Mouse (Mus musculus): ENCODE results near the gene Rbm14.

DNA sequence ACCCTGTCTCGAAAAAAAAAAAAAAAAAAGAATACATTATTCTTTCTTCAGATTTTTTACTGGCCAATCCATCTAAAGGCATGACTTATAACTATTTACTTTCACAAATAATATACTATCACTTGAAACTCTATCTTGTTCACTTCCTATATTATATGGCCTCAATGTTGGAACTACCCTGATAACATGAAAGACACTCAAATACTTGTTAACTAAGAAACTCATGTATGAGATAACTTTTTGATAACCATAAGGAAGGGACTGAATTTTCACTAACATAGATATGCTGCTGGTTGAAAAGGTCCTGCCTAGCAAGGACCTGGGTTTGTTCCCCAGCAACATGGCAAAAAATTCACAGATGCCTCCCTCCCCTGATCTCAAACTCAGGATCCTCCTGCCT is 15.5 kb downstream of the Rbm14 start:
- no peak for TF ChIP-seq CTCF (IDR thresholded peaks at IDR 0.05)
- no peak for TF ChIP-seq EP300 (IDR thresholded peaks at IDR 0.05)
